Mouse (Mus musculus) kidney, postnatal 36 days (tissue): ENCODE results near the gene Foxn3.

Source experiments
- DNase-seq, 2 experiments: peaks; one replicate each; pipeline ENCODE4 v3.0.0; 2021 to 2022; ENCODE audit warnings: mixed read lengths in 2 of 2

Foxn3 gene

GRCm38 (mm10) chr12:99563219-99564059, at the start of gene Foxn3:
Foxn3 (minus strand) TSS chr12:99563582.
- peak; percentile 67 to 87 for DNase-seq

- no peak for DNase-seq
These were observed 48.9 kb upstream of the Foxn3 start for GRCm38 (mm10) chr12:99612181-99612871.

GRCm38 (mm10) chr12:99610868-99611267, 47.5 kb upstream of the Foxn3 start:
- DNase-seq, result no peak

GRCm38 (mm10) chr12:99610069-99610815, 46.9 kb upstream of the Foxn3 start:
- DNase-seq, result no peak

- peak in 1 of 2 experiments; percentile 5 for DNase-seq
These were observed 46.3 kb upstream of the Foxn3 start for GRCm38 (mm10) chr12:99609643-99610042.

- no peak for DNase-seq
These were observed 45.0 kb upstream of the Foxn3 start for GRCm38 (mm10) chr12:99608279-99608955.

GRCm38 (mm10) chr12:99603381-99603780, 40.0 kb upstream of the Foxn3 start:
- no peak for DNase-seq

- DNase-seq, result no peak
These were observed 38.5 kb upstream of the Foxn3 start for GRCm38 (mm10) chr12:99601841-99602240.

GRCm38 (mm10) chr12:99601392-99601791, 38.0 kb upstream of the Foxn3 start:
- DNase-seq, result no peak

- DNase-seq, result no peak
These were observed 36.2 kb upstream of the Foxn3 start for GRCm38 (mm10) chr12:99599606-99600005.

GRCm38 (mm10) chr12:99596397-99596796, 33.0 kb upstream of the Foxn3 start:
- no peak for DNase-seq

GRCm38 (mm10) chr12:99587338-99587737, 24.0 kb upstream of the Foxn3 start:
- DNase-seq, result no peak

GRCm38 (mm10) chr12:99579989-99580388, 16.6 kb upstream of the Foxn3 start:
- peak; percentile 18 to 32 for DNase-seq

- no peak for DNase-seq
These were observed 13.3 kb upstream of the Foxn3 start for GRCm38 (mm10) chr12:99576682-99577081.

- DNase-seq, result no peak
These were observed 10.9 kb upstream of the Foxn3 start for GRCm38 (mm10) chr12:99574299-99574698.

- DNase-seq, result no peak
These were observed 9.7 kb upstream of the Foxn3 start for GRCm38 (mm10) chr12:99573036-99573435.

GRCm38 (mm10) chr12:99571999-99572398, 8.6 kb upstream of the Foxn3 start:
- no peak for DNase-seq

- peak; percentile 27 to 69 for DNase-seq
These were observed 7.0 kb upstream of the Foxn3 start for GRCm38 (mm10) chr12:99570197-99570956.

- no peak for DNase-seq
These were observed 2.2 kb upstream of the Foxn3 start for GRCm38 (mm10) chr12:99565606-99566005.

GRCm38 (mm10) chr12:99564301-99564910, 1.0 kb upstream of the Foxn3 start:
- peak in 1 of 2 experiments; percentile 23 for DNase-seq

- peak; percentile 42 to 46 for DNase-seq
These were observed 554 bp downstream of the Foxn3 start for GRCm38 (mm10) chr12:99562867-99563189.
